Mouse (Mus musculus): ENCODE measurements around the gene Olfr141. TPM values are rescaled to one million over a fixed set of nuclear protein-coding genes. Genes with fewer than 3 reads are reported as not detected.

Gene Olfr141
- polyA plus RNA-seq (2016; fragmentation: Nextera tagmentation; extraction: Ambion mirVana), result not detected in 2 replicates

GRCm38 (mm10) chr2:86809918-86810317 lies at the start of gene Olfr141:
TSS of gene Olfr141 (minus strand) at chr2:86810018.
- Histone ChIP-seq H3K27ac (no peak within 1 kb of the TSS), H3K27me3 (ENCODE audit: insufficient read depth, poor library complexity, severe bottlenecking) (no peaks in the 10 kb centered on the region), H3K9me3 (no peaks in the 10 kb centered on the region), H3K4me3 (no peak within 1 kb of the TSS), H3K4me1 (no peaks in the 10 kb centered on the region), H3K36me3 (no peaks in the 10 kb centered on the region)
- no peak for DNase-seq (ENCODE audit: low spot score)

GRCm38 (mm10) chr2:86851596-86851995 lies 41.8 kb upstream of the Olfr141 start, which contains the start of gene Olfr1095:
TSS of gene Olfr1095 (minus strand) at chr2:86851696.
- H3K9me3 ChIP-seq, result no peaks in the 10 kb centered on the region
- no peak for DNase-seq (ENCODE audit: low spot score)
- no peaks in the 10 kb centered on the region for H3K27me3 ChIP-seq (ENCODE audit: insufficient read depth, poor library complexity, severe bottlenecking)
- no peak within 1 kb of the TSS for H3K4me3 ChIP-seq
- H3K27ac ChIP-seq, result no peak within 1 kb of the TSS
- no peaks in the 10 kb centered on the region for H3K4me1 ChIP-seq
- 81% methylated on average over 3 of the region's 3 CpGs for WGBS
- H3K36me3 ChIP-seq, result no peaks in the 10 kb centered on the region

- Histone ChIP-seq H3K4me3 (no peak within 1 kb of the TSS), H3K9me3 (no peaks in the 10 kb centered on the region), H3K27ac (no peak within 1 kb of the TSS), H3K27me3 (ENCODE audit: insufficient read depth, poor library complexity, severe bottlenecking) (no peaks in the 10 kb centered on the region), H3K4me1 (no peaks in the 10 kb centered on the region), H3K36me3 (no peaks in the 10 kb centered on the region)
- no peak for DNase-seq (ENCODE audit: low spot score)
Measured at GRCm38 (mm10) chr2:86824363-86824762, 14.5 kb upstream of the Olfr141 start, which contains the start of gene Olfr1094. TSS of gene Olfr1094 (plus strand) at chr2:86824663.

DNA sequence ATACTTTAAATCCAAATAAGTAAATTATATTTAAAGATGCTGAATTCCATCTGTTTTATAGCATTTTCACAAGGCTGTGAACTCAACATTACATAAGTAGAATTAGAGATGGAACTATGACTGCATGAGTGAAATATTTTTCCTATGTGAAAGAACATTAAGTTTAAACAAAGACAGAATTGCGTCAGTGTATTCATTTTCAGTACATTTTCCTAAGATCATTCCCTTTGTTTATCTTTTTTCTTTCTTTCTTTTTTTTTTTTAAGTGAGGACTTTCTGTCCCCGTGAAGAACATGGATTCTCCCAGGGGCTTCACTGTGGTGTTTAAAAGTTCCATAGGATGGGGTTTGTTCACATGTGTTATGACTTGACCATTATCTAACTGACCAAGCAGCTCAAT lies 27.6 kb downstream of the Olfr141 start, which contains the start of gene Olfr1093:
Olfr1093 (plus strand) TSS at position 301 of the 400 bp plus-strand sequence.
- Histone ChIP-seq H3K27me3 (ENCODE audit: insufficient read depth, poor library complexity, severe bottlenecking) (no peaks in the 10 kb centered on the region), H3K36me3 (no peaks in the 10 kb centered on the region), H3K4me3 (no peak within 1 kb of the TSS), H3K27ac (no peak within 1 kb of the TSS), H3K9me3 (no peaks in the 10 kb centered on the region), H3K4me1 (no peaks in the 10 kb centered on the region)
- 79% methylated on average over 2 of the region's 2 CpGs for WGBS
- no peak for DNase-seq (ENCODE audit: low spot score)

- 95% methylated on average over 6 of the region's 6 CpGs for WGBS
- no peak for DNase-seq (ENCODE audit: low spot score)
Measured at GRCm38 (mm10) chr2:86761050-86761449, 48.8 kb downstream of the Olfr141 start.

DNA sequence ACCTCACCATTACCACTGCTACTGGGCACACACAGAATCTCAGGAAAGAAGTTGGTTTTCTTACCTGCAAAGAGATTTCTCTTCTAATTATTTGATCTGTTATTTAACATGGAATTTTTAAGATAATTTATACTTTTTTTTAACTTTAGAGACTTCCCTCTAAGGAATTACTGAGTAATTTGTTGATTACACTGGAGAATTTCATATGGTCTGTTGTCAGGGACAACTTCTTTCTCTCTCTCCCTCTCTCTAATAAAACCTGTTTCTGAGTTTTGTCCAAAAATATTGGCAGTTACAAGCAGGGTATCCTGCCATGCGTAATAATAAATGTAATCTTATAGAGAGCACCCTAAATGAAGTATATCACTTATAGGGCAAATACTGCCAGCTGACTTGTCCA lies 50.9 kb downstream of the Olfr141 start, which contains the start of gene Olfr1090:
Olfr1090 (minus strand) TSS at position 101 of the 400 bp plus-strand sequence.
- DNase-seq (ENCODE audit: low spot score), result no peak
- Histone ChIP-seq H3K9me3 (no peaks in the 10 kb centered on the region), H3K4me1 (no peaks in the 10 kb centered on the region), H3K27ac (no peak within 1 kb of the TSS), H3K36me3 (no peaks in the 10 kb centered on the region), H3K4me3 (no peak within 1 kb of the TSS), H3K27me3 (ENCODE audit: insufficient read depth, poor library complexity, severe bottlenecking) (no peaks in the 10 kb centered on the region)
- 82% methylated on average over 1 of the region's 1 CpGs for WGBS

More at GRCm38 (mm10) chr2:86761050-86761449, 48.8 kb downstream of the Olfr141 start:
- H3K27ac ChIP-seq, result no peak overlapping the region
- no peaks in the 10 kb centered on the region for H3K36me3 ChIP-seq
- no peaks in the 10 kb centered on the region for H3K4me1 ChIP-seq
- H3K4me3 ChIP-seq, result no peak overlapping the region
- H3K27me3 ChIP-seq (ENCODE audit: insufficient read depth, poor library complexity, severe bottlenecking), result no peaks in the 10 kb centered on the region
- H3K9me3 ChIP-seq, result no peaks in the 10 kb centered on the region

Other genes starting within 250 kb of the Olfr141 start
- gene Olfr1082, start 211.1 kb downstream of the Olfr141 start, polyA plus RNA-seq (2016; fragmentation: Nextera tagmentation; extraction: Ambion mirVana), result not detected in 2 replicates
- gene Olfr1084, start 170.3 kb downstream of the Olfr141 start, polyA plus RNA-seq (2016; fragmentation: Nextera tagmentation; extraction: Ambion mirVana), result not detected in 2 replicates
- gene Olfr1085, start 148.0 kb downstream of the Olfr141 start, polyA plus RNA-seq (2016; fragmentation: Nextera tagmentation; extraction: Ambion mirVana), result not detected in 2 replicates
- gene Olfr1086, start 129.9 kb downstream of the Olfr141 start, polyA plus RNA-seq (2016; fragmentation: Nextera tagmentation; extraction: Ambion mirVana), result not detected in 2 replicates
- not detected in 2 replicates for gene Olfr1087, start 111.6 kb downstream of the Olfr141 start, polyA plus RNA-seq (2016; fragmentation: Nextera tagmentation; extraction: Ambion mirVana)
- not detected in 2 replicates for gene Olfr1089, start 76.3 kb downstream of the Olfr141 start, polyA plus RNA-seq (2016; fragmentation: Nextera tagmentation; extraction: Ambion mirVana)
- not detected in 2 replicates for gene Olfr1090, start 51.0 kb downstream of the Olfr141 start, polyA plus RNA-seq (2016; fragmentation: Nextera tagmentation; extraction: Ambion mirVana)
- not detected in 2 replicates for gene Olfr1093, start 27.5 kb downstream of the Olfr141 start, polyA plus RNA-seq (2016; fragmentation: Nextera tagmentation; extraction: Ambion mirVana)
- gene Olfr1094, start 14.6 kb upstream of the Olfr141 start, polyA plus RNA-seq (2016; fragmentation: Nextera tagmentation; extraction: Ambion mirVana), result not detected in 2 replicates
- gene Olfr1095, start 41.7 kb upstream of the Olfr141 start, polyA plus RNA-seq (2016; fragmentation: Nextera tagmentation; extraction: Ambion mirVana), result not detected in 2 replicates
- gene Gm13723, start 64.8 kb upstream of the Olfr141 start, polyA plus RNA-seq (2016; fragmentation: Nextera tagmentation; extraction: Ambion mirVana), result not detected in 2 replicates
- gene Olfr1097, start 82.2 kb upstream of the Olfr141 start, polyA plus RNA-seq (2016; fragmentation: Nextera tagmentation; extraction: Ambion mirVana), result not detected in 2 replicates
- gene Olfr1098, start 114.5 kb upstream of the Olfr141 start, polyA plus RNA-seq (2016; fragmentation: Nextera tagmentation; extraction: Ambion mirVana), result not detected in 2 replicates
- gene Olfr1099, start 150.7 kb upstream of the Olfr141 start, polyA plus RNA-seq (2016; fragmentation: Nextera tagmentation; extraction: Ambion mirVana), result not detected in 2 replicates
- not detected in 2 replicates for gene Olfr1100, start 169.9 kb upstream of the Olfr141 start, polyA plus RNA-seq (2016; fragmentation: Nextera tagmentation; extraction: Ambion mirVana)
- gene Olfr1101, start 181.2 kb upstream of the Olfr141 start, polyA plus RNA-seq (2016; fragmentation: Nextera tagmentation; extraction: Ambion mirVana), result not detected in 2 replicates
- gene Olfr1102, start 188.4 kb upstream of the Olfr141 start, polyA plus RNA-seq (2016; fragmentation: Nextera tagmentation; extraction: Ambion mirVana), result not detected in 2 replicates
- not detected in 2 replicates for gene Olfr1104, start 217.1 kb upstream of the Olfr141 start, polyA plus RNA-seq (2016; fragmentation: Nextera tagmentation; extraction: Ambion mirVana)
- gene Olfr1105, start 226.5 kb upstream of the Olfr141 start, polyA plus RNA-seq (2016; fragmentation: Nextera tagmentation; extraction: Ambion mirVana), result not detected in 2 replicates
- gene Olfr1106, start 242.3 kb upstream of the Olfr141 start, polyA plus RNA-seq (2016; fragmentation: Nextera tagmentation; extraction: Ambion mirVana), result not detected in 2 replicates

Data from heart, embryonic 10.5 days (tissue).